Mouse (Mus musculus): ENCODE data around the gene Adgrd1. TPM values are rescaled to one million over a fixed set of nuclear protein-coding genes. Genes with fewer than 3 reads are reported as not detected.

Adgrd1 gene
- polyA plus RNA-seq (2014; fragmentation: Nextera tagmentation; extraction: Ambion mirVana) = 0.12 and 0.15 TPM in 2 replicates

- Histone ChIP-seq H3K9ac (ENCODE audit: low read length) (no peak within 1 kb of the TSS), H3K9me3 (replicated peaks; ENCODE audit: control insufficient read depth, low read length) (no peaks in the 10 kb centered on the region), H3K4me3 (ENCODE audit: low read depth, low read length) (no peak within 1 kb of the TSS), H3K27me3 (replicated peaks; ENCODE audit: control insufficient read depth, insufficient read depth, low read length) (0 out of 2 replicates have a peak, but pooled peaks cover 2% of the 10 kb centered on the region), H3K36me3 (ENCODE audit: control insufficient read depth, insufficient read depth, low read length) (no peaks in the 10 kb centered on the region), H3K27ac (ENCODE audit: low read depth, low read length) (no peak within 1 kb of the TSS), H3K4me2 (ENCODE audit: low read length) (no peak within 1 kb of the TSS), H3K4me1 (ENCODE audit: control insufficient read depth, insufficient read depth, low read length) (no peaks in the 10 kb centered on the region)
- DNase-seq (ENCODE audit: low spot score) = no peak
- WGBS = 65% methylated on average over 6 of the region's 6 CpGs
- no peak for ATAC-seq
Measured at GRCm38 (mm10) chr5:129096511-129096910, at the start of gene Adgrd1. TSS of gene Adgrd1 (plus strand) at chr5:129096750.

GRCm38 (mm10) chr5:129049372-129049771 lies 47.2 kb upstream of the Adgrd1 start:
- peak overlapping the region; percentile 66 for H3K27ac ChIP-seq (ENCODE audit: low read depth, low read length)
- DNase-seq (ENCODE audit: low spot score) (peak; percentile 93), ATAC-seq (peak; percentile 50; the same call in 1 of the 2 replicates)
- peaks cover 26% of the 10 kb centered on the region for H3K4me1 ChIP-seq (ENCODE audit: control insufficient read depth, insufficient read depth, low read length)
- H3K9me3 ChIP-seq (replicated peaks; ENCODE audit: control insufficient read depth, low read length) = no peaks in the 10 kb centered on the region
- WGBS = 51% methylated on average over 9 of the region's 9 CpGs
- no peak overlapping the region for H3K4me2 ChIP-seq (ENCODE audit: low read length)
- no peak overlapping the region for H3K4me3 ChIP-seq (ENCODE audit: low read depth, low read length)
- H3K27me3 ChIP-seq (replicated peaks; ENCODE audit: control insufficient read depth, insufficient read depth, low read length) = no peaks in the 10 kb centered on the region
- no peak overlapping the region for H3K9ac ChIP-seq (ENCODE audit: low read length)
- H3K36me3 ChIP-seq (ENCODE audit: control insufficient read depth, insufficient read depth, low read length) = no peaks in the 10 kb centered on the region

DNA sequence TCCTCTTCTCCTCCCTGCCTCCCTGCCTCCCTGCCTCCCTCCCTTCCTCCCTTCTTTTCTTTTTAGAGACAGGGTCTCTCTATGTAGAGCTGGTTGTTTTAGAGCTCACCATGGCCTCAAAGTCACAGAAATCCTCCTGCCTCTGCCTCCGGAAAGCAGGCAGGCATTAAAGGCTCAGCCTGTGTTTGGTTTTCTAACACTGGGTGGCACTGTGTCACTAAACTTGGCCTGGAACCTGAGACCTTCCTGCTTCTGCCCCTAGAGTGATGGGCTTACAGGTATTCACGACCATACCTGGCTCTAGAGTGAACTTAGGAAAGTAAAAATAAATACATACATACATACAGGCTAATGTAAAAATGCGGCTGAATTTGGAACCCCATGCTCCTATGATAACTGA lies 44.6 kb upstream of the Adgrd1 start:
- no peaks in the 10 kb centered on the region for H3K36me3 ChIP-seq (ENCODE audit: control insufficient read depth, insufficient read depth, low read length)
- 0 out of 2 replicates have a peak overlapping the region, but pooled peaks have one; percentile 14 for H3K27ac ChIP-seq (ENCODE audit: low read depth, low read length)
- H3K27me3 ChIP-seq (replicated peaks; ENCODE audit: control insufficient read depth, insufficient read depth, low read length) = no peaks in the 10 kb centered on the region
- no peak overlapping the region for H3K4me2 ChIP-seq (ENCODE audit: low read length)
- peaks cover 20% of the 10 kb centered on the region for H3K4me1 ChIP-seq (ENCODE audit: control insufficient read depth, insufficient read depth, low read length)
- H3K9me3 ChIP-seq (replicated peaks; ENCODE audit: control insufficient read depth, low read length) = no peaks in the 10 kb centered on the region
- WGBS = 91% methylated on average over 3 of the region's 3 CpGs
- no peak overlapping the region for H3K4me3 ChIP-seq (ENCODE audit: low read depth, low read length)
- no peak overlapping the region for H3K9ac ChIP-seq (ENCODE audit: low read length)
- DNase-seq (ENCODE audit: low spot score) (no peak), ATAC-seq (no peak)

DNA sequence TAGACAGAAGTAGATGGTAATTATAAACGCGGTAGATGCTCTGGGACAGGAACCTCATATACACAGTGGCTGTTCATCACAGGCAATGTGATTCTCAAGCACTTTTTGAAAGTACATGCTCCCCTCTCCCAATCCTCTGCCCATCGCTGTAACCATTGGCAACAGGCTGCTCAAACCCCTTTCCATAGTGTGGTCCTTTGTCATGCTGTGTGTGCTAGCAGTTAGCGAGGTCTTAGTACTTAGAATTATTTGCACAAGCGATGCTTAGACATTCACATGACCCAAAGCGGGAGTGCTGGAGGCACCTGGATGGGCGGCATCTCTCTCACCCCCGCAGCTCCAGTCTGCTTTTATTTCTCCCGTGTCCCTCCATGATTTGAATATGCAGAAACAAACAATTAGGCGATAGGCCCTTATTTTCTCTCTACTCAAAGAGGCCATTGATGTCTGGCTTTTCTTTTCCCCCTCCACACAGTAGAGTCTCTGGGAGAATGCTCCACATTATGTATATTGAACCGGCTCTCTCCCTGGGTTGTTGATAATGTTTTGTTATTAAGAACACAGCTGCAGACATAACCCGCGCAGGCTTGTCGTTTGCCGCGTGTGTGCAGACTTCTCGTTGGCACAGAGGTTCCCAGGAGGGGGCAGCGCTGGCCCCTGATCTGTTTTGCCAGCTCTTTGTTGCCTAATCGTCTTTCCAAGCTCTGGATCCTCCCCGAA lies 43.8 kb upstream of the Adgrd1 start:
- peak overlapping the region; percentile 53 for H3K9ac ChIP-seq (ENCODE audit: low read length)
- H3K4me1 ChIP-seq (ENCODE audit: control insufficient read depth, insufficient read depth, low read length) = peaks cover 20% of the 10 kb centered on the region
- H3K27ac ChIP-seq (ENCODE audit: low read depth, low read length) = peak overlapping the region; percentile 79
- H3K36me3 ChIP-seq (ENCODE audit: control insufficient read depth, insufficient read depth, low read length) = no peaks in the 10 kb centered on the region
- peak; percentile 85 for DNase-seq (ENCODE audit: low spot score)
- H3K4me3 ChIP-seq (ENCODE audit: low read depth, low read length) = no peak overlapping the region
- ATAC-seq = peak; percentile 87
- no peaks in the 10 kb centered on the region for H3K9me3 ChIP-seq (replicated peaks; ENCODE audit: control insufficient read depth, low read length)
- peak overlapping the region; percentile 37 for H3K4me2 ChIP-seq (ENCODE audit: low read length)
- 4% methylated on average over 20 of the region's 20 CpGs for WGBS
- no peaks in the 10 kb centered on the region for H3K27me3 ChIP-seq (replicated peaks; ENCODE audit: control insufficient read depth, insufficient read depth, low read length)

DNA sequence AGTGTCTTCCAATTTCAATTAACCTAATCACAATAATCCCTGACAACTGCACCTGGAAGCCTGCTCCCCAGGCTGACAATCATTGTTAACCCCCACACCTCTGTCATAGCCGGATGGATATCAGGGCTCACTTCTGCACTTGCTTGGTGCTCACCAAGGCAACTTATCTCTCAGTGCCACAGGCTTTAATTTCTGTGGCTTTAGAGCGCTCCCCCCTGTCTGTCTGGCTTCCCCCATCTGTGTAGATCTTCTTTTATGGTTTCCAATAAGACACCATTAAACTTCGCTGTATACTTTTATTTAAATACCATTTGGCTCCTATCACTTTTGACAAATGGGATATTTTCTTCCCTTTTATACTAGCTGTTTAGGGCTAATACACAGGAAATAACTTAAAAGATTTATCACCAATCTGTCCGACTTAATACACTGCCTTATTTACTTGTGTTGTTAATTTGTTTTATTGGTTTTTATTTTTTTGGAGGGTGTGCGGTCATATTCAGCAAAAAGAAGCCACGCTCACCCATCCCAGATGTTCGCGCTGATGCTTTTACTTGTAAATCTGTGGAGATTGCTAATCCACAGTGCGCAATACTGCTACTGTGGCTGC lies 41.8 kb upstream of the Adgrd1 start:
- no peak overlapping the region for H3K4me3 ChIP-seq (ENCODE audit: low read depth, low read length)
- H3K4me2 ChIP-seq (ENCODE audit: low read length) = no peak overlapping the region
- no peak for DNase-seq (ENCODE audit: low spot score)
- H3K27ac ChIP-seq (ENCODE audit: low read depth, low read length) = no peak overlapping the region
- no peak for ATAC-seq
- no peaks in the 10 kb centered on the region for H3K9me3 ChIP-seq (replicated peaks; ENCODE audit: control insufficient read depth, low read length)
- H3K36me3 ChIP-seq (ENCODE audit: control insufficient read depth, insufficient read depth, low read length) = no peaks in the 10 kb centered on the region
- H3K4me1 ChIP-seq (ENCODE audit: control insufficient read depth, insufficient read depth, low read length) = peaks cover 13% of the 10 kb centered on the region
- no peak overlapping the region for H3K9ac ChIP-seq (ENCODE audit: low read length)
- H3K27me3 ChIP-seq (replicated peaks; ENCODE audit: control insufficient read depth, insufficient read depth, low read length) = no peaks in the 10 kb centered on the region
- WGBS = 88% methylated on average over 9 of the region's 9 CpGs

- H3K36me3 ChIP-seq (ENCODE audit: control insufficient read depth, insufficient read depth, low read length) = no peaks in the 10 kb centered on the region
- H3K4me2 ChIP-seq (ENCODE audit: low read length) = no peak overlapping the region
- no peak overlapping the region for H3K9ac ChIP-seq (ENCODE audit: low read length)
- H3K4me3 ChIP-seq (ENCODE audit: low read depth, low read length) = no peak overlapping the region
- no peaks in the 10 kb centered on the region for H3K27me3 ChIP-seq (replicated peaks; ENCODE audit: control insufficient read depth, insufficient read depth, low read length)
- WGBS = 84% methylated on average over 3 of the region's 3 CpGs
- no peaks in the 10 kb centered on the region for H3K9me3 ChIP-seq (replicated peaks; ENCODE audit: control insufficient read depth, low read length)
- peaks cover 3% of the 10 kb centered on the region; the same call in 1 of the 2 replicates for H3K4me1 ChIP-seq (ENCODE audit: control insufficient read depth, insufficient read depth, low read length)
- ATAC-seq = no peak
- DNase-seq (ENCODE audit: low spot score) = no peak
- no peak overlapping the region for H3K27ac ChIP-seq (ENCODE audit: low read depth, low read length)
Measured at GRCm38 (mm10) chr5:129059116-129059515, 37.4 kb upstream of the Adgrd1 start.

- Histone ChIP-seq H3K36me3 (ENCODE audit: control insufficient read depth, insufficient read depth, low read length) (no peaks in the 10 kb centered on the region), H3K4me2 (ENCODE audit: low read length) (no peak overlapping the region), H3K27ac (ENCODE audit: low read depth, low read length) (no peak overlapping the region), H3K9me3 (replicated peaks; ENCODE audit: control insufficient read depth, low read length) (no peaks in the 10 kb centered on the region), H3K9ac (ENCODE audit: low read length) (peak overlapping the region; percentile 21; the same call in 1 of the 2 replicates), H3K27me3 (replicated peaks; ENCODE audit: control insufficient read depth, insufficient read depth, low read length) (no peaks in the 10 kb centered on the region), H3K4me3 (ENCODE audit: low read depth, low read length) (no peak overlapping the region), H3K4me1 (ENCODE audit: control insufficient read depth, insufficient read depth, low read length) (peaks cover 3% of the 10 kb centered on the region; the same call in 1 of the 2 replicates)
- peak; percentile 89 for DNase-seq (ENCODE audit: low spot score)
- 24% methylated on average over 13 of the region's 13 CpGs for WGBS
- ATAC-seq = peak; percentile 40; the same call in 1 of the 2 replicates
Measured at GRCm38 (mm10) chr5:129061579-129061978, 35.0 kb upstream of the Adgrd1 start.

DNA sequence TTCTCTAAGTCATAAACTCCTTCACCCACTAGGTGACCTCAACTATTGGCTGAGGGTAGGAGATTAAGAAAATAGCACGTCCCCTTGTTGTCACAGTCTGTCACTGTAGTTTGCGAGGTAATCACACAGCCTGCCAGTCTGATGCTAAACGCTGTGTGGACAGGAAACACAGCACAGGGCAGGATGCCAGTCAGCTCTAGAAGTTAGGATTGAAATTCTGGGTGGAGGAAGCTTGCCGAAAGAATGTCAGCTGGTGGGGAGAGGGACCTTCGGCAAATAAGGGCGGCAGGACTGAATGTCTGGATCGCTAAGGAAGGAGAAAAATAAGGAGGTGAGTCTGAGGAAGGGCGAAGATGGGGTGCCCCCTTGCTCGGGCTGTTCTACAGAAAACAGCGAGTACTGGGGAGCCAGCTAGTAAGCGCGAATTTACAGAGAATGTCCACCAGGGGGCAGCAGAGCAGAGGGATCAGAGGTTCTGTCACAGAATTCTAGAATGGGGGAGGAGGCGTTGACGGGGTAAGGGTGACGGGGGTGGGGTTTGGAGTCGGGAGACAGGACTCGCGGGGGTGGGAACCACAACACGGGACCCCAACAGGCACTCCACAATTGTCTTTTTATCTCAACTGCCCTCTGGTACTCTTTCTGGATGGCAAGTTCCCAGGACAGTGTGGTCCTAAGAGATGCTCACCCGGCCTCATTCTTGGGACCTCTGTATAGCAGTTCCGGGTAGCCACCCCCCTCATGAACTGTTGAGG lies 33.3 kb upstream of the Adgrd1 start:
- peak; percentile 91 for DNase-seq (ENCODE audit: low spot score)
- Histone ChIP-seq H3K9me3 (replicated peaks; ENCODE audit: control insufficient read depth, low read length) (no peaks in the 10 kb centered on the region), H3K4me3 (ENCODE audit: low read depth, low read length) (peak overlapping the region; percentile 5; the same call in 1 of the 2 replicates), H3K4me1 (ENCODE audit: control insufficient read depth, insufficient read depth, low read length) (peaks cover 3% of the 10 kb centered on the region; the same call in 1 of the 2 replicates), H3K4me2 (ENCODE audit: low read length) (peak overlapping the region; percentile 44), H3K27me3 (replicated peaks; ENCODE audit: control insufficient read depth, insufficient read depth, low read length) (no peaks in the 10 kb centered on the region), H3K27ac (ENCODE audit: low read depth, low read length) (no peak overlapping the region), H3K9ac (ENCODE audit: low read length) (peak overlapping the region; percentile 26), H3K36me3 (ENCODE audit: control insufficient read depth, insufficient read depth, low read length) (no peaks in the 10 kb centered on the region)
- WGBS = 7% methylated on average over 21 of the region's 21 CpGs
- peak; percentile 69 for ATAC-seq

Measured in forebrain, embryonic 14.5 days (tissue).